Mouse (Mus musculus) R1 (cell line): Measurements from ENCODE around the gene Dhrs1.

Experiments
- DNase-seq: peaks from one replicate; pipeline ENCODE4 v3.0.0-alpha.2; 2018; ENCODE audit warnings: low read depth, low spot score

Dhrs1 gene

GRCm38 (mm10) chr14:55763166-55763565 is 17.7 kb upstream of the Dhrs1 start:
- no peak for DNase-seq

- peak; percentile 66 for DNase-seq
These were observed 16.7 kb upstream of the Dhrs1 start for GRCm38 (mm10) chr14:55762001-55762821.

DNA sequence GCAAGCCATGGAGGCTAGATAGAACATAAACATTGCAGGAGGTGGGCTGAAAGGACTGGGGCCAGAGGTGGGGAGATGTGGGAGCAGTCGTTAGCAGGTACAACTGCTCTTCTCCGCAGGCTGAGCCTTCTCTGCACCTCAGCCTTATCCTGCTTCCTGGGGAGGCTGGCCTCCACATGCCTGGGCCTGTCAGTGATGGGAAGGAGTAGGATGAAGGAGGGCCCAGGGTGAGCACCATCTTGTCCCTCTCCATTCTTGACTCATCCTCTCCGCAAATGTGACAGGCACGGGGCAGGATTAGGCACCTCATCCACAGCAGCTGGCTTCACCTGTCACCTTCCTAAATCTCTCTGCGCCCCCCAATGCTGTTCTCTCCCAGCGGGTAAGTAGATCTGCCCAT is 15.7 kb upstream of the Dhrs1 start, which contains the start of gene Ltb4r2:
Gene Ltb4r2, plus strand, starts transcription at position 266 of the 400 bp plus-strand sequence.
- DNase-seq, result no peak

GRCm38 (mm10) chr14:55760156-55760555 is 14.7 kb upstream of the Dhrs1 start:
- peak; percentile 84 for DNase-seq

DNA sequence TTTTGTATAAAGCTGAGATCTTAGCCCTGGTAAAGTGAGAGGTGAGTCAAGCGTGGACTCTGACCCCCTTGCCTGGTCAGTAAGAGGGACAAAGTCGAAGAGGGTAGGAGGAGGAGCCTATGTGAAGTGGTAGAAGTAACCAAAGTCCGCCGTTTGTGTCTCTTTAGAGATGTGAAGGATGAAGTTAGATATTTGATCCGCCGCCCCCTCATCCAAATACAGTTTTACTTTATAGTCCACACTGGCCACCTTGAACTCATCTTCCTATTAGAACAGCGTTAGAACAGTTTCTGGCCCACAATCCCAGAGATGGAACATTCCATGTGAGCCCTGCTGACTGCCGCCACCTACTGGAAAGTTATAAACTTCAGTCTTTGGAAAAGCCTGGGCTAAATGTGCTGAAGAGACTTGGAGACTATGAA is 12.9 kb upstream of the Dhrs1 start, which contains the start of gene Cideb:
Gene Cideb, minus strand, starts transcription at position 96 of the 422 bp plus-strand sequence.
- DNase-seq, result peak; percentile 79

- no peak for DNase-seq
These were observed 12.1 kb upstream of the Dhrs1 start for GRCm38 (mm10) chr14:55757566-55757965.

DNA sequence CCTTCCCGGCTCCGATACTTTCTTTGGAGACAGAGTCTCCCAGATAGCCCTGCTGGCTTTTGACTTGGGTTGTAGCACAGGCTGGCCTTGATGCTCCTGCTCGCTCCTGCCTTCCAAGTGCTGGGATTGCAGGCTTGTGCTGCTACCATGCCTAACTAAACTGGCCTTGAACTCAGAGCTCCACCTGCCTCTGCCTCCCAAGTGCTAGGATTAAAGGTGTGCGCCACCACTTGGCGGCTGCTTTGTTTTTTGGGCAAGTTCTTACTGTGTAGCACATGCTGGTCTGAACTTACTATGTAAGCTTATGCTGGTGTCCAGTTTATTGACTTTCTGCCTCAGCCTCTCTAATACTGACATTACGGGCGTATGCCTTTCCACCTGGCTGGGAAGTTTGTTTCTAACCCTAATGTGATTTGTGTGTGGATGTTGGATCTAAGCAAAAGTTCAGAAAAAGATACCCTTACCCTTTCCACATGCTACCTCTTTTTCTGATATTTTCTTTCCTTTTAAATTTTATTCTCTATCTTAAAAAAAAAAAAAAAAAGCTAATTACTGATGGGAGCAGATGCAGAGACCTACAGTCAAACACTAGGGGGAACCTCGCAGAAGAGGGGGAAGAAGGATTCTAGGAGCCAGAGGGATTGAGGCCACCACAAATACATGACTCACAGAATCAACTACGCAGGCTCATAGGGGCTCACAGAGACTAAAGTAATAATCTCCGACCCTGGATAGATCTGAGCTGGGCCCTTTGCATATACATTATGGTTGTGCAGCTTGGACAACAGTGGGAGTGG is 1.8 kb upstream of the Dhrs1 start:
- DNase-seq, result peak; percentile 40

GRCm38 (mm10) chr14:55745861-55746237 is 359 bp upstream of the Dhrs1 start:
- no peak for DNase-seq

- peak; percentile 82 for DNase-seq
These were observed 1.8 kb downstream of the Dhrs1 start for GRCm38 (mm10) chr14:55743711-55744110.

- DNase-seq, result no peak
These were observed 8.3 kb downstream of the Dhrs1 start for GRCm38 (mm10) chr14:55737086-55737687.

- no peak for DNase-seq
These were observed 9.7 kb downstream of the Dhrs1 start for GRCm38 (mm10) chr14:55735758-55736157.

- no peak for DNase-seq
These were observed 10.2 kb downstream of the Dhrs1 start for GRCm38 (mm10) chr14:55735334-55735733.

DNA sequence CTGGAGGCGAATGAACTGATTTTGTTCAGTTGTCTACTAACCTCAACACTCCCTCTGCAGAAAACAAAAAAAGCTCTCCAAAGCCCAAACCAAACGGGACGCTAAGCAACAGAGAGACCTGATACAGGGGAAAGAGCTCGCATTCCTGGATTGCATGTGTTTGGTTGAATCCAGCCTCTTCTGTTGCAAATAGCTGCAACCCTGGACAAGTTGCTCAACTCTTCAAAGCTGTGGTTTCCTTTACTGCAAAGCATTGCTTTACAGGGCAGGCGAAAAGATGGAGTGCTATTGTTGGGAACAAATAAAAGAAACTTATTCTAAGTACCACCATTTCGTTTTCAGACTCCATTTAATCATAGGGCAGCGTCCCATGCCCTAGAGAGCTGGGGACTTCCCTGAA is 10.6 kb downstream of the Dhrs1 start:
- DNase-seq, result no peak

- DNase-seq, result no peak
These were observed 11.6 kb downstream of the Dhrs1 start for GRCm38 (mm10) chr14:55733889-55734288.

- DNase-seq, result no peak
These were observed 14.9 kb downstream of the Dhrs1 start for GRCm38 (mm10) chr14:55730531-55731032.

- DNase-seq, result no peak
These were observed 15.4 kb downstream of the Dhrs1 start for GRCm38 (mm10) chr14:55730116-55730515.

GRCm38 (mm10) chr14:55727889-55728685 is 17.4 kb downstream of the Dhrs1 start:
- no peak for DNase-seq

DNA sequence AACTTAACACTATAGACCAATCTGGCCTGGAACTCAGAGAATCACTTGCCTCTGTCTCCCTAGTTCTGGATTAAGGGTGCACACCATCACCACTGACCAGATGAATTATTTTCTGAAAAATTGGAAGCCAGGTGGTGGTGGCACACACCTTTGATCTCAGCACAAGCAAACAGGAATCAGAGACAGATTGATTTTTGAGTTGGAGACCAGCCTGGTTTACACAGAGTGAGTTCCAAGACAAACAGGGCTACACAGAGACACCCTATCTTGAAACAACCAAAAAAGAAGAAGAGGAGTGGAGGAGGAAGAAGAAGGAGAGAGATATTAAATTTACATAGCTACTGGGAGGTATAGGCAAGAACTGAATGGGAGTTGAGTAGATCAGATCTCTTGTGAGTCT is 19.2 kb downstream of the Dhrs1 start:
- no peak for DNase-seq

GRCm38 (mm10) chr14:55724411-55724871 is 21.0 kb downstream of the Dhrs1 start:
- no peak for DNase-seq

- DNase-seq, result no peak
These were observed 22.1 kb downstream of the Dhrs1 start for GRCm38 (mm10) chr14:55723433-55723832.

DNA sequence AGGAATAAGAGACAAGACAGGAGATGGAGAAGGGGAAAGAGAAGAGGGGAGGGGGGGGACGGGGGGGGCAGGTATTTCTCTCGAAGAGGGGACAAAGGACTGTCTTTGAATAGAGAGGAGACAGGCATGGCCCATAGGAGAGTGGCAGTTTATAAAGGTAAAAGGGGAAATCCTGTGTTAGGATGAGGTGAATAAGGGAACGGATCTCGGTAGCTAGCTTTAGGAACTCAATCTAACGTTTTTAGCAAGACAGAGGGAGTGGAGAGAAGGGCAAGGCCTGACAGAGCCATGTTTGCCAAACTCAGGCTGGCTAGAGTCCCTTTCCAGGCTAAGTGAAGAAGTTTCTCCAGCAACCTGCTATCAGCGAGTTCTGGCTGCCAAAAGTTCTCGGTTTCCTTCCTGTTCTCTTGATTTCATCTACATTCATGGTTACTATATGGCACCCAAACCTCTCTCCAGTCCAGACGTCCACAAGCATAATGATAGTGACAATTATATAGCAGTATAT is 23.0 kb downstream of the Dhrs1 start:
- DNase-seq, result no peak
